Mouse (Mus musculus) heart, postnatal 0 days (tissue): Measurements from ENCODE around the gene Arpc3. TPM values are rescaled to one million over a fixed set of nuclear protein-coding genes. Genes with fewer than 3 reads are reported as not detected.

ENCODE experiments used
- ATAC-seq: fragments of 200-750 bp; cut with Nextera tagmentation; 2 replicates; pipeline ENCODE4 v1.8.0; 2017; ENCODE audit warnings: low read depth, moderate number of reproducible peaks, moderate library complexity; ENCODE audit not compliant: insufficient read depth
- DNase-seq: peaks from one replicate; pipeline ENCODE4 v3.0.0-alpha.2; 2016; ENCODE audit warnings: low spot score
- H3K27ac ChIP-seq: fragments of 300-500 bp; sonication (generic); 2 replicates; pipeline ENCODE4 v1.5.1; 2014; ENCODE audit warnings: low read depth, mild to moderate bottlenecking
- H3K27me3 ChIP-seq: fragments of 300-500 bp; sonication (generic); 2 replicates; pipeline ENCODE4 v1.6.1; 2014; ENCODE audit warnings: low read length, mixed read lengths; ENCODE audit not compliant: control insufficient read depth, insufficient read depth
- H3K36me3 ChIP-seq: fragments of 300-500 bp; sonication (generic); replicated peaks from 2 replicates; pipeline ENCODE4 v1.6.1; 2014; ENCODE audit warnings: low read length, mixed read lengths; ENCODE audit not compliant: control insufficient read depth, insufficient read depth
- H3K4me1 ChIP-seq: fragments of 300-500 bp; sonication (generic); 2 replicates; pipeline ENCODE4 v1.6.1; 2014; ENCODE audit warnings: antibody characterized with exemption; ENCODE audit not compliant: control insufficient read depth, insufficient read depth
- H3K4me2 ChIP-seq: fragments of 300-500 bp; sonication (generic); 2 replicates; pipeline ENCODE4 v1.6.1; 2014; ENCODE audit warnings: low read depth, mild to moderate bottlenecking, low read length, moderate library complexity
- H3K4me3 ChIP-seq: fragments of 300-500 bp; sonication (generic); 2 replicates; pipeline ENCODE4 v1.5.1; 2014; ENCODE audit warnings: low read depth, low read length
- H3K9ac ChIP-seq: fragments of 300-500 bp; sonication (generic); replicated peaks from 2 replicates; pipeline ENCODE4 v1.6.1; 2014; ENCODE audit warnings: low read depth, low read length, mixed read lengths
- H3K9me3 ChIP-seq: fragments of 300-500 bp; sonication (generic); replicated peaks from 2 replicates; pipeline ENCODE4 v1.6.1; 2016; ENCODE audit warnings: low read length; ENCODE audit not compliant: control insufficient read depth
- CTCF ChIP-seq: IDR thresholded peaks from 2 replicates; pipeline ENCODE4 v1.5.1; 2016; ENCODE audit warnings: antibody characterized with exemption, control low read depth, low read depth
- EP300 ChIP-seq: IDR thresholded peaks from 2 replicates; pipeline ENCODE4 v1.6.1; 2016; ENCODE audit warnings: antibody characterized with exemption, low read depth
- WGBS: fragments of 180-500 bp; shearing (Covaris S2); extraction: QIAGEN DNeasy Blood & Tissue Kit; methylation state at CpG from one replicate; pipeline ENCODE4 v1.1.7; 2014; 5-methylcytosine and 5-hydroxymethylcytosine counted together
- polyA plus RNA-seq: library from polyadenylated mRNA; unstranded; fragments of >200 nt; fragmentation: Nextera tagmentation; extraction: Ambion mirVana; gene quantifications from 2 replicates; pipeline ENCODE4 v1.2.1, GENCODE M21; 2015
- total RNA-seq: library from RNA; depleted of rRNA; stranded (reverse); fragments of >200 nt; gene quantifications from 2 replicates; pipeline ENCODE4 v1.2.3, GENCODE M21; 2014; ENCODE audit warnings: low replicate concordance; rRNA removed

Gene Arpc3
- total RNA-seq (157 and 179 TPM in 2 replicates), polyA plus RNA-seq (97.2 and 106 TPM in 2 replicates)

GRCm38 (mm10) chr5:122391786-122392180 is at the start of gene Arpc3:
Gene Arpc3, plus strand, starts transcription at chr5:122391878.
- DNase-seq (peak; percentile 83), ATAC-seq (peak; percentile 87)
- Histone ChIP-seq H3K9ac (peak within 1 kb of the TSS; percentile 89), H3K27me3 (no peaks in the 10 kb centered on the region), H3K36me3 (0 out of 2 replicates have a peak, but pooled peaks cover 1% of the 10 kb centered on the region), H3K4me1 (peaks cover 7% of the 10 kb centered on the region; the same call in 1 of the 2 replicates), H3K4me3 (peak within 1 kb of the TSS; percentile 90), H3K4me2 (peak within 1 kb of the TSS; percentile 66), H3K27ac (peak within 1 kb of the TSS; percentile 86), H3K9me3 (no peaks in the 10 kb centered on the region)
- TF ChIP-seq CTCF, result peak; percentile 90
- peak; percentile 50; the same call in 1 of the 2 replicates for TF ChIP-seq EP300
- WGBS, result under 1% methylated on average over 39 of the region's 39 CpGs

GRCm38 (mm10) chr5:122342874-122343273 is 48.8 kb upstream of the Arpc3 start:
- no peak overlapping the region for H3K4me2 ChIP-seq
- H3K4me3 ChIP-seq, result no peak overlapping the region
- H3K27ac ChIP-seq, result no peak overlapping the region
- no peak for DNase-seq
- WGBS, result 56% methylated on average over 1 of the region's 1 CpGs
- H3K27me3 ChIP-seq, result no peaks in the 10 kb centered on the region
- H3K9ac ChIP-seq, result no peak overlapping the region
- no peak for ATAC-seq
- no peaks in the 10 kb centered on the region for H3K4me1 ChIP-seq
- H3K36me3 ChIP-seq, result no peaks in the 10 kb centered on the region
- TF ChIP-seq CTCF, result no peak
- TF ChIP-seq EP300, result no peak
- no peaks in the 10 kb centered on the region for H3K9me3 ChIP-seq

GRCm38 (mm10) chr5:122343768-122344167 is 47.9 kb upstream of the Arpc3 start:
- no peak for TF ChIP-seq EP300
- TF ChIP-seq CTCF, result no peak

GRCm38 (mm10) chr5:122344260-122344659 is 47.4 kb upstream of the Arpc3 start:
- ATAC-seq (peak; percentile 57), DNase-seq (peak; percentile 53)
- no peaks in the 10 kb centered on the region for H3K27me3 ChIP-seq
- no peak overlapping the region for H3K27ac ChIP-seq
- H3K4me3 ChIP-seq, result no peak overlapping the region
- H3K36me3 ChIP-seq, result no peaks in the 10 kb centered on the region
- WGBS, result 4% methylated on average over 5 of the region's 5 CpGs
- H3K9me3 ChIP-seq, result no peaks in the 10 kb centered on the region
- no peaks in the 10 kb centered on the region for H3K4me1 ChIP-seq
- TF ChIP-seq EP300 (no peak), CTCF (peak; percentile 89)
- no peak overlapping the region for H3K9ac ChIP-seq
- no peak overlapping the region for H3K4me2 ChIP-seq

More at GRCm38 (mm10) chr5:122343768-122344167, 47.9 kb upstream of the Arpc3 start:
- Histone ChIP-seq H3K9me3 (no peaks in the 10 kb centered on the region), H3K9ac (no peak overlapping the region), H3K4me1 (no peaks in the 10 kb centered on the region), H3K4me2 (no peak overlapping the region), H3K36me3 (no peaks in the 10 kb centered on the region), H3K27me3 (no peaks in the 10 kb centered on the region), H3K4me3 (no peak overlapping the region), H3K27ac (no peak overlapping the region)
- ATAC-seq (no peak), DNase-seq (no peak)
- 51% methylated on average over 7 of the region's 7 CpGs for WGBS

GRCm38 (mm10) chr5:122345777-122346176 is 45.9 kb upstream of the Arpc3 start:
- no peaks in the 10 kb centered on the region for H3K4me1 ChIP-seq
- H3K9me3 ChIP-seq, result no peaks in the 10 kb centered on the region
- H3K36me3 ChIP-seq, result no peaks in the 10 kb centered on the region
- H3K9ac ChIP-seq, result no peak overlapping the region
- DNase-seq (no peak), ATAC-seq (no peak)
- no peak overlapping the region for H3K4me3 ChIP-seq
- 76% methylated on average over 4 of the region's 4 CpGs for WGBS
- TF ChIP-seq EP300 (no peak), CTCF (no peak)
- H3K27ac ChIP-seq, result no peak overlapping the region
- no peak overlapping the region for H3K4me2 ChIP-seq
- no peaks in the 10 kb centered on the region for H3K27me3 ChIP-seq

GRCm38 (mm10) chr5:122353807-122354491 is 37.7 kb upstream of the Arpc3 start, which contains the start of the genes Rad9b and Vps29:
Gene Rad9b, minus strand, starts transcription at chr5:122354233.
Gene Vps29, plus strand, starts transcription at chr5:122354369.
- Histone ChIP-seq H3K4me1 (peaks cover 7% of the 10 kb centered on the region), H3K4me2 (peak within 1 kb of the TSS; percentile 82), H3K9ac (peak within 1 kb of the TSS; percentile 83), H3K4me3 (peak within 1 kb of the TSS; percentile 83), H3K27ac (peak within 1 kb of the TSS; percentile 77), H3K36me3 (no peaks in the 10 kb centered on the region), H3K9me3 (no peaks in the 10 kb centered on the region), H3K27me3 (no peaks in the 10 kb centered on the region)
- TF ChIP-seq CTCF, result no peak
- TF ChIP-seq EP300, result peak; percentile 82; the same call in 1 of the 2 replicates
- peak; percentile 92 for ATAC-seq
- peak; percentile 98 for DNase-seq
- WGBS, result 2% methylated on average over 51 of the region's 51 CpGs
